Mouse (Mus musculus): ENCODE results near the gene Tmem107.

DNA sequence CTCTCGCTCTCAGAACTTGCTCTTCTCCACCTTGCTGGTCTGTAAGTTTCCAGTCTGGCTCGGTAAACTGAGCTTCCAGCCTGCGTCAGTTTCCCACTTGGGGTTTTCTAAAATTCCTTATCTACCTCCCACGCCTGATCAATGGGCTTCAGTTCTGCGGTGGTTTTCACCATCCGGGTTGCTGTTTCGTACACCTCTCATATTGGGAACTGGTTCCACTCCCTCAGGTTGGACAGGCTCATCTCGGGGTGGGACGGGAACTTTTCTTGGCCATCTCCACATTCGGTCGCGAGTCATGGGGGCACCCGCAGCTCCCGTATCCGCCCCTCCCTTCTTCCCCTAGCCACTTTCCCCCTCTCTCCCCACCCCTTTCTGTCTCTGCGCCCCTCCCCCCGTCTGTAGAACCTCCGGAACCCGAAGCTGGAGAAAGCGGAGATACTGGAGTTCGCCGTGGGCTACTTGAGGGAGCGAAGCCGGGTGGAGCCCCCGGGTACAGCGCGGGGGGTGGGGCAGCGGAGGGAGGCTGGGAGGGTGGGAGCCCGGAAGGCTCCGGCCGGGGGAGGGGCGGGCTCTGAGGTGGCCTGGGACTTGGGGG, 51.2 kb downstream of the Tmem107 start:
- TF ChIP-seq CTCF (IDR thresholded peaks at IDR 0.05; ENCODE audit: low read depth, low read length) (no peak), POLR2AphosphoS5 (IDR thresholded peaks at IDR 0.05; ENCODE audit: insufficient replicate concordance, low read depth, low read length) (no peak), GATA1 (IDR thresholded peaks at IDR 0.05; ENCODE audit: borderline replicate concordance, low read length) (no peak)
